Mouse (Mus musculus) embryo, embryonic 10 days (tissue): Measurements from ENCODE around the gene Nat9.

Source experiments
- DNase-seq: peaks from one replicate; pipeline ENCODE4 v3.0.0-alpha.2; 2015; ENCODE audit warnings: low spot score

Nat9 gene

DNA sequence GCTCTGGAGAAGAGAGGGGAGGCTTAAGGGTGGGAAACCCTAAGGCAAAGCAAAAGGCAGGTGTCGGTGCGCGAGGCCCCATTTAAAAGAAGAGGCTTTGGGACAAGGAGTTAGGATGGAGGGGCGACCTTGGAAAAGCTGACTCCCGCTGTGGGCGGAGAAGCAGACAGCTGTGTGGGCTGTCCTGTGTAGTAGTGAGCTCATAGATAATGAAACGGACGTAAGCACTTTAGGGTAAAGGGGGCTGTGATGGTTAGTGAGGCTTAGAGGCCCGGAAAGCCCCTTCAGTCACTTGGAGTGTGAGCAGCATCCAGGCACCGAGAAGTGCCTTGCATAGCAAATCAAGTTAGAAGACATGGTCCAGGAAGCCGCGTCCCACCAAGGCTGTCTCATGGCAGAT, at the start of gene Nat9:
Nat9 (minus strand) TSS at position 167 of the 400 bp plus-strand sequence.
- DNase-seq, result no peak

DNA sequence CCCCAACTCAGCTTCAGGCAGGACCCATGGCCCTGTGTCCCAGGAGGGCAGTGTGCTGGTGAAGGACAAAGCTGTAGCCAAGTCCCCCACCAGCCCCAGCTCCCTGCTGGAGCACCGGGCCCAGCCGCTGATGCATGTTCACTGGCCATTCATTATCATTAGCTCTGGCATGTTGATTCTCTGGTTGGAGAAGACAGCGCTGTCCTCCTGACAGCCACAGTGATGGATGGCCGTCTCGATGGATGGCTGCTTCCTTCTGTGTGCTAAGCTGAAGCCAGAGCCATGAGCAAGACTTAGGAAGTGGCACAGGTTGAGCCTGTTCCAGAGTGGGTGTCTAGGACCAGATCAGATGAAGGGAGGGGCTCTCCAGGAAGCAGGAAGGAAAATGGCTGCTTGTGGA, 48.9 kb upstream of the Nat9 start:
- peak; percentile 80 for DNase-seq

DNA sequence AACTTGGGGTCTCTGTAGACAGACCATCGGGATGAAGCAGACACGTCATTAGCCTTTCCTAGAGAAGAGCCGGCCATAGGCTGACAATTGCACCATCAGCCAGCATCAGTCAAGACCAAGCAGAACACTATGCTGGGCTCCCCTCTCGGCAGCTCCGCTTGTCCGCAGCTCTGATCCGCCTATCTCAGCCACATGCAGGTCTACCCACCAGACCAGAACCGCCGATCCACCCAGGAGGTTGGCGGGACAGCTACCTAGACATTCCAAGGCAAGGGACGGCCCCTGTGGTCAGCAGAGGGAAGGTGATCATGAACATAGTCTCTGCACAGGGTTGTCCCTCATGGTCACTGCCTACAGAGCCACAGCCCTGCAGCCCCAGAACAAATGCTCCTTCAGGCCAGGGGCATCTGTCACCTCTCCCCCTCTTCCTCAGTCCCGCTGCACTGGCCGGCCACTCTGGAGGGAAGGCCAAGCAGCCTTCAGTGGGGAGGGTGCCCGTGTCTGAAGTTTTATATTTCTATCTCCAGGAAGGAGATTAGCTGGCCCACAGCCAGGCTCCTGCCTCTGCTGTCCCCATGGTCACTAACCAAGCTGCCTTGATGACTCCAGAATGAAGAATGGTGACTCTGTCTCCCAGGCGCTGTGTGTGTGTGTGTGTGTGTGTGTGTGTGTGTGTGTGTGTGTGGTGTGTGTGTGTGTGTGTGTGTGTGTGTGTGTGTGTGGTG, 46.8 kb upstream of the Nat9 start:
- no peak for DNase-seq

DNA sequence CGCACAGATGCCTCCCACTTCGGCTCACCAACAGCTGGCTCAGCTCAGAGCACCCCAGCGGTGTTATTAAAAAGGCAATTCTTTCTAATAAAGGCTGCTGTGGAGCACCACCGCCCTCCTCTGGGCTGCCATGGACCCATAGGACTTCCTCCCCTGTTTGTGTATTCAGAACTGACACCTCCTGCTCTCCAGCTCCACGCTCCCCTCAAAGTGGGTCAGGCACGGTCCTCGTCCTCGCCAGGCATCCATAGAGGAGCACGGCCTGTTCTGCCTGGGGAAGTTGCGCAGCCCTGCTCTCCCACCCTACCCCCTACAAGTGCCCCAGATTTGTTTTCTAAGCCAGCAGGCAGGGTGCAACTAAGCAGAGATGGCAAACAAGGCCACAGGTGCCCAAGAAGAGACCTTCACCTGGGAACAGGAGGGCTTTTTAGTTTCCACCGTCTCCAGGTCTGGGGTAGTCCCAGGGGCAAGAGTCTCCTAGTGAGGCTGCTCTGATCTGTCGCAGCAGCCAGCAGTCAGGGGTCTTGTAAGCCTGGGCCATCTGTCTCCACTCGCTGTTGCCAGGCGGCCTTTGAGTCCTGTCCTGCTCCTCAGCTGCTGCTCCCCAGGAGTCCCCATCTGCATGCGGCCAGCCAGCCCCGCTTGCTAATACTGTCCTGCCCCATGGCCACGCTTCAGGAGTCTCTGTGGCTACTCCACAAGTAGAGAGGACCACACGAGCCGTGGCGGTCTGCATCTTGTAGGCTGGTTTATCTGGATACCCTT, 46.0 kb upstream of the Nat9 start:
- no peak for DNase-seq

DNA sequence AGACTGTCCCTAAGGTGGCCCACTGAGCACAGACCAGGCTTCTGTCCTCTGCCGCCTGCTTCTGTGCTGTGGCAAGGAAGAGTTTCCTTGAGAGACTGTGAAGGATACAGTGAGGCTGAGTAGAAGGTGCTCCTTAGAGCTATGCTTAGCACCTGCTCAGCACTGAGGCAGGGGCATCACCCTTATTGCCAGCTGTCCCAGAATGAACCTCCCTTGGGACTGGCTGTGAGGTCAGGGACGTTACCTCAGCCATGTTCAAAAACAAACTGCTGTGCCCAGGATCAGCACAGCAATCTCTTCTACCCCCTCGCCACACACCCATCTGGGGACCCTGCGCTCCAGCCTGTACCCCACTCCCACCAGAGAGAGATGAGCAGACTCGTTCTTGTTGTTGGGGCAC, 45.2 kb upstream of the Nat9 start:
- DNase-seq, result no peak

DNA sequence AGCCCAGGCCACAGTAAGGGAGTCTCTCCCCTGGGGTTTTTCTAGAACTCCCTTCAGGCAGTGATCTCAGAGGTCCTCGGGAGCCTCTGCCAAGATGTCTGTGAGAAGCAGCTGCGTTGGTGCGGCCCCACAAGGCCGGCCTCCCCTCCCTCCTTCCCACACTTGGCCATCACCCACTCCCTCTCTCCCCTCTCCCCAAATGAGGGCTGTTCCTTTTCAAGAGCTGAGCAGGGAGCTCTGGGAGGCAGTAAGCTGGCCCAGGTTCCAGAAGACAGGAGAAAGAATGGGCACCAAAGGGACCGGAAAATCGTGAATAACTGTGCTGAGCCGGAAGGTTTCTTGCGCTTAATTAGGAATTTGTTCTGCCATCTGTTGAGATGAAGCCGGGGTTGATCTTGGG, 44.3 kb upstream of the Nat9 start:
- no peak for DNase-seq

DNA sequence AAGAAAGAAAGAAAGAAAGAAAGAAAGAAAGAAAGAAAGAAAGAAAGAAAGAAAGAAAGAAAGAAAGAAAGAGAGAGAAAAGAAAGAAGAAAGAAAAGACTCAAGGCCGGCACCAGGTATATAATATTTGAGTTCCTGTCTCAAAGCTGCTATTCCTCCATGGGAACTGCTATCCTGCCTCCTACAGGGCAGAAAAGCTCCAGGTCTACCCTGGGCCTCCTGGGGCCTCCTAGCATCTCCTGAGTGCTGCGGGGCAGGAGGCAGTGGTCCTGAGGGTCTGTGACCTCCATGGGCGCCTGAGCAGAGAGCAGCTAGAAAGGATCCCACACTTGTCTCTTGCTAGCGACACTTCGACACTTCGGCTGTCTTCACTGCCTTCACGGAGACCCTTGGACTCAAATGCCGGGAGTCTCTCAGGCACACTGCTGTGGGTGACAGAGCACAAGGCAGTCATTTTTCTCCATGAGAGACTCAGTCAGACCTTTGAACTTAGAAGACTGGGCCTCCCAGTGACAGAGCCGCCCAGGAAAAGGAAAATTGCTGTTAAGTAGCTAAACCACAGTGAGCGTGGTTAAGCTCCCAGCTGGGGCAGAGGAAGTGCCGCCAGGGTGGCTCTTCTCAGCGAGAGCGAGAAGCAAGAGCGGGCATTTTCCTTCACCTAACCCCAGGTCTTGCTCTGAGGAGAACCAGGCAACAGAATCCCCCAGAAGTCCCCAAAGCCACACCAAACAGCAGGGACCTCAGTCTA, 43.7 kb upstream of the Nat9 start:
- no peak for DNase-seq

DNA sequence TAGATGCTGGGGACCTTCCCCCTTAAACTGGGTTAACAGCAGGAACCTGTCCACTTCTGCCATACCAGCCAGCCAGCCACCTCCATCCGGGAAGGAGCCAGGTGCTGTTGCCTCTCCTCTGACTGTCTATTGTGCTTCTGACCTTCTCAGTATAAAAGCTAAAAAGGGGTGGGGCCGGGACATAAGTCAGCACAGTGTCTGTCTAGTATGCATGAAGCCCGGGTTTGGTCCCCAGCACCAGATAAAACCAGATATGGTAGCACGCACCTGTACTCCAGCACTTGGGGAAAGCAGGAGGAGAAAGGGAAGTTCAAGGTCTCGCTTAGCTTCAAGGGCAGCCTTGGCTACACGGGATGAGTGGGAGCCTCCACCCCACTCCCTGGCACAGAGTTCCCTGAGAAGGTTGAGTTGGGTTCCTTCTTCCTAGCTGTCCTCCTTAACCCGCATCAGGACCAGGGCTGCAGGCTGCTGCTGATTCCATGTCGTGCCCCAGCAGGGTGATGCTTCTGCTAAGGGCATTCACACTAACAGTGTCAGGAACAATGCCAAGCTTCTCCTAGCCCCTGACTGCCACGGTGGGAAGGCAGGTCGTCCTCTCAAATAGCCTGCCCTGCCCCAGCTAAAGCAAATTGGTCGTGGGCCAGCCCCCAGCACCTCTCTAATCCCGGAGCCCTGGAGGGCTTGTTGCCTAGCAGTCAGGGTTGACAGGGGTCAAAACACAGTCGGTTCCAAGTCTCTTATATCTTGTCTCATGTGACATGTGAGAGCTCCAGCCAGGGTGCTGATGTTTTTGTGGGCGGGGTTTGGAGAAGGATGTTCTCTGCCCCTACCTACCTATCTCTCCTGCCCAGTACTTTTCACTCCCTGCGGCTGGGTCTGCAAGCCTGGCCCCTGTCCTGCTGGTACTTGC, 41.6 kb upstream of the Nat9 start:
- no peak for DNase-seq

DNA sequence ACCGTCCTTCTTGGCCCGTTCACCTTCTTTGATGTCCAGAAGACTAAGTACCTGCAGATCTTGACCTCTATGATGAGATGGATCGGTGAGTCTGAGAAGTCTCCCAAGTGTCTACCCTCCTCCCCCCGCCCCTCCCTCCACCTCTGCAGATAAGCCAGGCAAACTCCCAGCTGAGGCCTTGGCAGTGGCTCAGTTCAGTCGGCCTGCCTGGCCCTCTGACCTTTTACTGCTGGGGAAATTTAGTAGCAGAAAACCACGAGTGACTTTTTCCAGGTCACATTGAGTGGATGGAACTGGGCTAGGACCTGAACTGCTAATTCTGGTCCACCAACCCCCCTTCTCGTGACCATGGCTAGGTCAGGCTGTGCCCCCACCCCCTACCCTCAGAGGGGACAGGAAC, 40.8 kb upstream of the Nat9 start:
- DNase-seq, result no peak

DNA sequence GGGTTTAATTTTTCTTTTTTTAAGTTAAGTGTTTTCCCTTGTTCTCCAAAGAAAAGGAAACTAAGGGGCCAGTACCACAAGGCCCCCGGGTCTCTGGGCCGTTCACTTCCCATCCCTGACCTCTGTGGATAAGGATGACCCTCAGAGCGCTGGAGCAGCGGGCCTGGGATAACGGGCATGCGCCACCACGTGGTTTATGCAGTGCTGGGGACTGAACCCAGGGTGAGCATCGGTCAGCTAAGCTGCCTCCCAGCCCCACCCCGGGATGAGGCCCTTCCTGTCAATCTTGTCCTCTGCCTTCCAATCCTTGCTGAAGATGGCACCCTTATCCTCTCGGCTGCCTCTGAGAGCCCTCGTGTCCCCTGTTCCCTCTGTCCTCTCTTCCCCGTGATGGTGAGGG, 40.0 kb upstream of the Nat9 start:
- peak; percentile 69 for DNase-seq

DNA sequence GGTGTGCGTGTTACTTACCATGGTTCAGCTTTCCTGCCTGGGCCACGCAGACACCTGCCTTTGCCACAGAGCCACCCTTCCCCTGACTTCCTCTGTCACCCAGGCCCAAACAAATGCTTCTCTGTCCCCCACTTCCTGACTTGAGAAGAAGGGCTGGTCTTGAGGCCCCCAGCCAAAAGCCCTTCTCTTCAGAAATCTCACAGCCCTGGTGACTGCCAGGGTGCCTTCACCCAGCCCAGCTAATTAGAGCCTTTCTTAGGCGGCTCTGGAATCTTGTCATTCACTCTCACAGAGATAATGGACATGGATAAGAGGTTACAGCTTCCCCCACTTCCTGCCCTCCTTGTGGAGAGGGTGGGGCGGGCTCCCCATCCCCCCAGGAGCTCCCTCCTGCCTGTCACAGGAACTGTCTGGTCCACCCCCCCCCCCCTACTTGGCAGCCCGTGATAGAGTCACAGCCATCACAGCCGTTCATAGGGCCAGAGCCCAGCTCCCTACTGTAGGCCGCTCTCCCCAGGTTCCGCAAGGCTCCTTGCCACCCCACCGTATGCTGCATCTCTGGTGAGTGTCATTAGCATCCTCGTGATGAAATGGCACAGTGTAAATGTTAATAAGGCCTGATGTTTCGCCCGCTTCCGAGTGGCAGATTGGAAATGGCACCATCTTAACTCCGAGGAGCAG, 39.3 kb upstream of the Nat9 start:
- DNase-seq, result no peak

DNA sequence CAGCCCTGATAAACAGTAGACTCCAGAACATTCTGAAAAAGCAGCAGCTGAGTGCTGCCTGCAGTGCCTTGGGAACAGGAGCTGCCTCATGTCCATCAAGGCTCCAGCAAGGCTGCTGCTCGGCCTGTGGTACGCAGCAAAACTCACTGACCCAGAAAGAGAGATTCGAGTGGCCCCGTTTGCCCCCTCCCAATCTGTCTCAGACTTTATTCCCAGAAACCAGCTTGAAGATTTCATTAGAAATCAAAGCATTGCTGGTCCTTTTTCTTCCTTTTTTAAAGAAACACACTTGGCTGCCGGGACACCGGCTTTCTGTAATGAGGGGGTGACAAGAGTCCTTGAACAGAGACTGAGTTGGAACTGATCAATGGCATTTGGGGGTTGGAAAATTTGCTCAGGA, 37.6 kb upstream of the Nat9 start:
- DNase-seq, result no peak

DNA sequence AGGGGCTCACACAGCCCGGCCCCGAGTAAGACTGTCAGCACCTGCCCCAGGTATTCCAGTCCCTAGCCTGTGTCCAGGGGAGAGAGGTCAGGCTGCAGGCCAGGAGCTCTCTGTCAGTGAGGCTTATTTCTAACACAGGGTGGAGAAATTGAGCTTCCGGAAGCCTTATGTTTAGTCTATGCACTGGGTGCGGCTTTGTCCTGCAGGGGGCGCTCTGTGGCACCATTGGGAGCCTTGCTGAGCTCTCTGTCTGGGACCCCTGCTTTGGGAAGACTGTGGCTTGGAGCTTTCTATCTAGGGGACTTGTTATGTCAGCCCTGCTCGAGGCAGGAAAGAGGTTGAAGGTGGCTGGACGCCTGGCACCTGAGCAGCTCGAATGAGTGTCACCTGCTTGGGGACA, 37.2 kb upstream of the Nat9 start:
- DNase-seq, result peak; percentile 81

DNA sequence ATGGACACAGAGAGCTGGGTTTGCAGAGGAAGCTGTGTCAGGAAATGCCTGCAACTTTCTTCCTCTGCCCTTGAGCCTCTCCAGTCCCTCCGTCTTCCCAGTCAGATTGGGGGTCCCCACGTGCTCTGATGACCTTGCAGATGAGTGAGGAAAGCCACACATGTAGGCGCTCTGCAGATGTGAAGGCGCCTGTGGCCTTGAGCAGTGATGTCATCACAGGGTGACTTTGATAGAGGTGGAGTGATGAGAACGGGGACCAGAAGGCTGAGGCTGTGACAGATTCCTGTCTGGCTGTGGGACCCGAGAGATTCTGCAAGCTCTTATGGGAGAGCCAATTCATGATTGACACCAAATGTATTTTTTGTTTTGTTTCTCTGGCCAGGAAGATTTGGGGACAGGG, 36.2 kb upstream of the Nat9 start:
- no peak for DNase-seq

DNA sequence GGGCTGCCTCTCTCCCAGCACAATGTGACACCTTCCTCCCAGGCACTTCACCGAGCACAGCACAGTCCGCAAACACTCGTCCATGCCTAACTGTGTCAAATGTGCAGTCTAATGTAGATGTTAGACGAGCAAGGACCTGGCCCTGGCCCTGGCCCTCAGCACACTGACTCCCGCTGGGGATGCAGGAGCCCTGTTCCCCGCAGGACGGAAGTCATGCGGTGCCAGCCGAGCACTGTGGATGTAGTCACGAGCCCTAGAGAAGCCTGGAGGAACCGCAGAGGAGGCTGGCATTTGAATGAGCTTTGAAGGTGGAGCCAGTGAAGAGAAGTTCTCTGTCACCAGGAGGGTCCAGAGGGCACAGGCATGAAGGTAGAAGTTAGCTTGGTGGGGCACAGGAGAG, 35.8 kb upstream of the Nat9 start:
- no peak for DNase-seq

DNA sequence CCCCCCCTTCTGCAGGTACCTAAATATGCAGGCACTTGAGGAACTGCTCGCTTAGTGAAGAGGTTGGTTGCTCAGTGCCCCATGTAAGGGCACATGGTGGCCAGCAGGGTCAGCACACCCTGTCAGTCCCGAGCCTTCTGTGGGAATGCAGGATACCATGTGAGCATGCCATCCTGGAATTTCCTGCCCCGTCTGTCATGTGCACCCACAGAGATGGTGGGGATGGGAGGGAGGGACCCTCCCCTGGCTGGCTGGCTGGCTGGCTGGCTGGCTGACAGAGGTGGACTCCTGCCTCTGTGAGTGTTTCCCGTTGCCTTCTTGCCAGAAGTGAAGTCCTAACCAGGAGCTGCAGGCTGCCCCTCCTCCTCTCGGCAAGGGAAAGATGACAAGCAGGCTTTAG, 34.9 kb upstream of the Nat9 start:
- DNase-seq, result no peak

DNA sequence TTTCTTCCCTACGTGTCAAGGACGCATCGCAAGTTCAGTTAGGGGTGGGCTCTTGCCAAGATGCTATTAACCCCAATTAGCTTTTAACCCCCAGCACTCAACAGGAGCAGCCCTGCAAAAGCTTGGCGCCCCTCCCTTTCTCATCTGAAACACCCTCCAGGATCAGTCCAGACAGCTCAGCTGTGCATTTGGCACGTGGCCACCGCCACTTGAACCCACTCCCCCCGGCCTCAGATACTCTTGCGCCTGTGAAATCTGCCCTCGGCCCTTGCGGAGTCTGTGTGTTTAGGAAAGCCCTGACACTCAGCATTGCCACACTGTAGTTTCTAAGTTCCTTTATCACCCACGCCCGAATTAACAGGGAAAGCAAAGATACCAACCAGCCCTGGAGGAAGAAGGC, 34.4 kb upstream of the Nat9 start:
- DNase-seq, result no peak

DNA sequence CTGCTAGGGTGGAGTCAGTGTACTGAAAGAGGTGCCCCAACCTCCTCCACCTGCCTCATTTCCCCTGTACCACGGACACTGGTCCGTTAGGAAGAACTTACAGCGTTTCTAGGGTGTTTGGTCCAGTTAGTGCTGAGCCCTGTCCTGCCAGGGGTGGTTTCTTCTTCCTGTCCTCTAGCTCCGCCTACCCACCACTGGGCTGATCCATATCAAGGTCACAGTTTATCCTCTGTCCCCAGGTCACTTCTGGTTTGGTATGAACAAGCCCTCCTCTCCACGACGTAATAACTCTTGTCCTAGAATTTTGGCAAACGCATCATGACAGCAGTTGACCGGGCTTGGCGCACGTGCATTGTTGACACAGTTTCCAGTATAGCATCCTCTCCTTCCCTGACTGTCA, 32.0 kb upstream of the Nat9 start:
- DNase-seq, result no peak

DNA sequence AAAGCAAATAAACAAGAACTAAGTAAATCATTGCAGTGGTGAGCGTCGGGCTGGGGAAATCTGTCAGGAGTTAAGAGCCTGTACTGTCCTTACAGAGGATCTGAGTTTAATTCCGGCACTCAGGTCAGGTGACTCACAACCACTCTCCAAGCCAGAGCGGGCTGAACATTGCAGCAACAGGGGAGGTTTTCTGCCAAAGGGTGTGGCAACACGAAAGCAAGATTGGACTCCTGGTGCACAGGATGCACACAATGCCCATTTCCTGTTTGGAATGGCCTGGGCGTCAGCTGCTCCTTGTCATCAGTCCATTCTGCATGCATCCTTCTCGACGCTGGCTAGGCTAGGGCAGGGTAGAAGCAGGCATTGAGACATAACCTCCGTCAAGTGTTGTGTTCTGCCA, 31.6 kb upstream of the Nat9 start:
- DNase-seq, result no peak

DNA sequence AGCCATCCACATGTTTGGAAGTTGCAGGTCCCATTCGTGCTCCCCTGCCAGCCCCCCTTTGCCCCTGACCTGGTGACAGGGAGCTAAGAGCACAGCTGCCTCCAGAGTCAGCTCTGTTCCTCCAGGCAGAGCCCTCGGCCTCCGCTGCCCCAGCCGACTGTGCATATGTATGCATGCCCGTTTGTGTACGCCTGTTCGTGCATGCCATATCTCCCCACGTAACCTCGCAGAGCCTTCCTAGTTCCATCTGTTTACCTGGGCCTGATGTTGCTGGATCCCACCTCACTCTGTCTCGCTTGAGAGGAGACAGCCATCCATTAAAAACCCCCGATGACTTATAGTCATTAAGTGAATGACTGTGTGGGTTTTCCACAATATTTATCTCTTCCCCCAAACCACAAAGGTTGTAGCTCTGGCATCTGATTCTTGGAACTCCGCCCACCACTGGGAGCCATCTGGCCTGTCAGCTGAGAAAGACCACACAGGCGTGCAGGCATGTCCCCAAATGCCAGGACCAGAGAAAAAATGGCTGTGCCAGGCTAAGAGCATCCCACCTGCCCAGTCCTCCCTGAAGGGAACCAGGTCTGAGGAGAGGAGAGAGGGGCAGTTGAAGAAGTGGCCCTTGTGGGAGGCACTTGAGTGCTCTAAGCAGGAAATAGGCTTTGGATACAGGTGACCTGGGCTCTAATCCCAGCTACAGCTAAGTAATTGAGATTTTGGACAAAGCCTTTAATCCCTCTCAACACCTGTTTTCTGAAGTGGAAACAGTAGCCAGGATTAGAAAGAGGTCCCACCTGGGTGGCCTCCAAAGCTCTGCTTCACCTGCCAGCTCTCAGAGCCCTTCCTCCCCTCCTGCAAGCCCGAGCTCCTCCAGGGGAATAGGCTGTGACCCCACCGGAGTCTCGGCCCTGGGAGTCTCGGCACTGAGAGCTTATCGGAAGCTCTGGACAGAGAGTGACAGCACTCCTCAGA, 30.1 kb upstream of the Nat9 start:
- no peak for DNase-seq
